Mouse (Mus musculus): Measurements from ENCODE around the gene H2-T24.
"Not testable (repeated sequence)": the region's sequence is repeated elsewhere in the genome, so short reads cannot be mapped to it uniquely, and the experiment has no call there.

The H2-T24 gene

GRCm38 (mm10) chr17:36020191-36021073 is at the start of gene H2-T24:
Gene H2-T24 (minus strand): TSS chr17:36020560.
- no peak for DNase-seq

GRCm38 (mm10) chr17:36060829-36061228 is 40.5 kb upstream of the H2-T24 start:
- peak; percentile 90 for DNase-seq

GRCm38 (mm10) chr17:36058362-36058761 is 38.0 kb upstream of the H2-T24 start, which contains the start of gene Gm11127:
Gene Gm11127 (minus strand): TSS chr17:36058371.
- DNase-seq = not testable (repeated sequence)

GRCm38 (mm10) chr17:36057927-36058326 is 37.6 kb upstream of the H2-T24 start:
- DNase-seq = not testable (repeated sequence)

- DNase-seq = no peak
These were observed 22.9 kb upstream of the H2-T24 start for GRCm38 (mm10) chr17:36043286-36043685.

- peak; percentile 81 for DNase-seq
These were observed 22.3 kb upstream of the H2-T24 start, which contains the start of the genes H2-T22 and Gm6034 for GRCm38 (mm10) chr17:36042610-36043169. Gene H2-T22 (minus strand): TSS chr17:36042747. Gene Gm6034 (plus strand): TSS chr17:36042961.

- DNase-seq = not testable (repeated sequence)
These were observed 21.7 kb upstream of the H2-T24 start for GRCm38 (mm10) chr17:36042055-36042454.

- DNase-seq = not testable (repeated sequence)
These were observed 20.2 kb upstream of the H2-T24 start for GRCm38 (mm10) chr17:36040604-36041003.

- DNase-seq = not testable (repeated sequence)
These were observed 15.8 kb upstream of the H2-T24 start for GRCm38 (mm10) chr17:36036126-36036525.

- DNase-seq = peak; percentile 66
These were observed 14.8 kb upstream of the H2-T24 start for GRCm38 (mm10) chr17:36035010-36035638.

- not testable (repeated sequence) for DNase-seq
These were observed 14.2 kb upstream of the H2-T24 start for GRCm38 (mm10) chr17:36034524-36034923.

GRCm38 (mm10) chr17:36032351-36032875 is 12.1 kb upstream of the H2-T24 start, which contains the start of gene H2-T23:
Gene H2-T23 (minus strand): TSS chr17:36032855.
- DNase-seq = not testable (repeated sequence)

GRCm38 (mm10) chr17:36031583-36032331 is 11.4 kb upstream of the H2-T24 start:
- not testable (repeated sequence) for DNase-seq

- not testable (repeated sequence) for DNase-seq
These were observed 10.6 kb upstream of the H2-T24 start for GRCm38 (mm10) chr17:36030703-36031582.

GRCm38 (mm10) chr17:36030046-36030702 is 9.8 kb upstream of the H2-T24 start:
- DNase-seq = not testable (repeated sequence)

GRCm38 (mm10) chr17:36028879-36029619 is 8.7 kb upstream of the H2-T24 start:
- no peak for DNase-seq

GRCm38 (mm10) chr17:36027663-36028062 is 7.3 kb upstream of the H2-T24 start:
- DNase-seq = no peak

- DNase-seq = no peak
These were observed 5.5 kb upstream of the H2-T24 start for GRCm38 (mm10) chr17:36025901-36026300.

GRCm38 (mm10) chr17:36025197-36025596 is 4.8 kb upstream of the H2-T24 start:
- no peak for DNase-seq
